Mouse (Mus musculus) midbrain, embryonic 12.5 days (tissue): ENCODE measurements around the gene Xbp1. TPM values are rescaled to one million over a fixed set of nuclear protein-coding genes. Genes with fewer than 3 reads are reported as not detected.
"Not testable (repeated sequence)": the region's sequence is repeated elsewhere in the genome, so short reads cannot be mapped to it uniquely, and the experiment has no call there.

ENCODE experiments used
- ATAC-seq: fragments of 200-750 bp; cut with Nextera tagmentation; 2 replicates; pipeline ENCODE4 v1.8.0; 2017; ENCODE audit warnings: low read depth, moderate TSS enrichment, moderate library complexity; ENCODE audit not compliant: low FRiP score
- H3K27ac ChIP-seq: fragments of 300-500 bp; sonication (generic); replicated peaks from 2 replicates; pipeline ENCODE4 v1.5.1; 2016; ENCODE audit warnings: mild to moderate bottlenecking
- H3K27me3 ChIP-seq: fragments of 300-500 bp; sonication (generic); 2 replicates; pipeline ENCODE4 v1.6.1; 2016; ENCODE audit warnings: mild to moderate bottlenecking
- H3K36me3 ChIP-seq: fragments of 300-500 bp; sonication (generic); 2 replicates; pipeline ENCODE4 v1.6.1; 2016
- H3K4me1 ChIP-seq: fragments of 300-500 bp; sonication (generic); 2 replicates; pipeline ENCODE4 v1.6.1; 2016
- H3K4me2 ChIP-seq: fragments of 300-500 bp; sonication (generic); replicated peaks from 2 replicates; pipeline ENCODE4 v1.6.1; 2016; ENCODE audit warnings: mild to moderate bottlenecking, moderate library complexity
- H3K4me3 ChIP-seq: fragments of 300-500 bp; sonication (generic); 2 replicates; pipeline ENCODE4 v1.5.1; 2016; ENCODE audit warnings: mild to moderate bottlenecking
- H3K9ac ChIP-seq: fragments of 300-500 bp; sonication (generic); replicated peaks from 2 replicates; pipeline ENCODE4 v1.6.1; 2016; ENCODE audit warnings: mild to moderate bottlenecking, moderate library complexity
- H3K9me3 ChIP-seq: fragments of 300-500 bp; sonication (generic); 2 replicates; pipeline ENCODE4 v1.6.1; 2016; ENCODE audit warnings: mild to moderate bottlenecking
- WGBS: fragments of 180-500 bp; shearing (Covaris S2); methylation state at CpG from one replicate; pipeline ENCODE4 v1.1.7; 2016; 5-methylcytosine and 5-hydroxymethylcytosine counted together
- polyA plus RNA-seq: library from polyadenylated mRNA; unstranded; fragments of >200 nt; fragmentation: Nextera tagmentation; extraction: Ambion mirVana; gene quantifications from 2 replicates; pipeline ENCODE4 v1.2.1, GENCODE M21; 2016

The Xbp1 gene
- polyA plus RNA-seq, 1 experiment from 2014 or later = 113 TPM

DNA sequence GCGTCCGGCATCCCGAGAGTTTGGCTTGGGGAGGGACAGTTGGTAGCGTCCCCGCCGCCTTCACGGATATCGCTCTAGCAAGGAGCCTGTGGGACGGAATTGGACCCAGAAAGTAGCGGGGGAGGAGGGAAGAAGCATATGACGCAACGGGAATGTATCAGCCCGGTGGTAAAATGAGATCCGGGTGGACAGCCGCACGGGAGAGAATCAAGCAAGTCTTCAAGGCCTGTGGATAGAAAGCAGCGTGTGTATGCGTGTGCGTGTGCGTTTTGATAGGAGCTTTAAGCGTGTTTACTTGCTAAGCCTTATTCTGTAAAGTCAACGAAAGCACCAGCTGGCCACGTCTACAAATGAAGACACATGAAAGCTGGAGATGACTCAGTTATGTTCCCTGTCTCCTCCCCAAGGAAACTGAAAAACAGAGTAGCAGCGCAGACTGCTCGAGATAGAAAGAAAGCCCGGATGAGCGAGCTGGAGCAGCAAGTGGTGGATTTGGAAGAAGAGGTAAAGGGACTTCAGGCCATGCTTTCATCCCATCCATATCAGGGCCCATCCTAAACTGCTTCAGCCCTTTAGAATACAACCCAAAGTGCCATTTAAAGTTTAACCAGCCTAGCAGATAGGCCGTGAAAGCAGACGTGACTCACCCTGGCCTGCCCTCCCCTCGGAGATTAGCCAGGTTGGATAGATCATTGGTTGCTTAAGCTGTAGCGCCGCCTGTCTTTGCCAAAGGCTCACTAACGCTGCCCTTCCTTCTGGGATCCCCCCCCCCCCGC is 1.2 kb downstream of the Xbp1 start:
- peak overlapping the region; percentile 99 for H3K4me3 ChIP-seq
- under 1% methylated on average over 34 of the region's 34 CpGs for WGBS
- peak overlapping the region; percentile 90 for H3K9ac ChIP-seq
- H3K27ac ChIP-seq = peak overlapping the region; percentile 90
- no peaks in the 10 kb centered on the region for H3K9me3 ChIP-seq
- H3K4me2 ChIP-seq = peak overlapping the region; percentile 75
- no peak for ATAC-seq
- peaks cover 20% of the 10 kb centered on the region for H3K4me1 ChIP-seq
- no peaks in the 10 kb centered on the region for H3K27me3 ChIP-seq
- H3K36me3 ChIP-seq = peaks cover 41% of the 10 kb centered on the region

- 92% methylated on average over 11 of the region's 11 CpGs for WGBS
- Histone ChIP-seq H3K27me3 (no peaks in the 10 kb centered on the region), H3K4me3 (no peak overlapping the region), H3K4me1 (peaks cover 20% of the 10 kb centered on the region), H3K9me3 (no peaks in the 10 kb centered on the region), H3K9ac (no peak overlapping the region), H3K36me3 (peaks cover 53% of the 10 kb centered on the region), H3K27ac (no peak overlapping the region), H3K4me2 (peak overlapping the region; percentile 75)
- no peak for ATAC-seq
These were observed 2.4 kb downstream of the Xbp1 start for GRCm38 (mm10) chr11:5522798-5523415.

DNA sequence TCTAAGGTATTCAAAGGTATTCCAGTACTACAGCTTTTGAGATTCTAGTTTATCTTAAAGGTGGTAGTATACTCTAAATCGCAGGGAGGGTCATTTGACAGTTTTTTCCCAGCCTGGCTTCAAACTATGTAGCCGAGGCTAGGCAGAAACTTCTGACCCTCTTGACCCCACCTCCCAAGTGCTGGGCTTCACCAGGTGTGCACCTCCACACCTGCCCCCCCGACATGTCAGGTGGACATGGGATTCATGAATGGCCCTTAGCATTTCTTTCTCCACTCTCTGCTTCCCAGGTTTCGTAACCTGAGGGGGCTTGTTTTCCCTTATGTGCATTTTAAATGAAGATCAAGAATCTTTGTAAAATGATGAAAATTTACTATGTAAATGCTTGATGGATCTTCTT is 5.0 kb downstream of the Xbp1 start:
- H3K36me3 ChIP-seq = peaks cover 78% of the 10 kb centered on the region
- no peaks in the 10 kb centered on the region for H3K27me3 ChIP-seq
- H3K27ac ChIP-seq = no peak overlapping the region
- WGBS = 86% methylated on average over 4 of the region's 4 CpGs
- no peaks in the 10 kb centered on the region for H3K9me3 ChIP-seq
- H3K4me1 ChIP-seq = peaks cover 20% of the 10 kb centered on the region
- no peak overlapping the region for H3K4me2 ChIP-seq
- H3K4me3 ChIP-seq = no peak overlapping the region
- no peak overlapping the region for H3K9ac ChIP-seq
- no peak for ATAC-seq

DNA sequence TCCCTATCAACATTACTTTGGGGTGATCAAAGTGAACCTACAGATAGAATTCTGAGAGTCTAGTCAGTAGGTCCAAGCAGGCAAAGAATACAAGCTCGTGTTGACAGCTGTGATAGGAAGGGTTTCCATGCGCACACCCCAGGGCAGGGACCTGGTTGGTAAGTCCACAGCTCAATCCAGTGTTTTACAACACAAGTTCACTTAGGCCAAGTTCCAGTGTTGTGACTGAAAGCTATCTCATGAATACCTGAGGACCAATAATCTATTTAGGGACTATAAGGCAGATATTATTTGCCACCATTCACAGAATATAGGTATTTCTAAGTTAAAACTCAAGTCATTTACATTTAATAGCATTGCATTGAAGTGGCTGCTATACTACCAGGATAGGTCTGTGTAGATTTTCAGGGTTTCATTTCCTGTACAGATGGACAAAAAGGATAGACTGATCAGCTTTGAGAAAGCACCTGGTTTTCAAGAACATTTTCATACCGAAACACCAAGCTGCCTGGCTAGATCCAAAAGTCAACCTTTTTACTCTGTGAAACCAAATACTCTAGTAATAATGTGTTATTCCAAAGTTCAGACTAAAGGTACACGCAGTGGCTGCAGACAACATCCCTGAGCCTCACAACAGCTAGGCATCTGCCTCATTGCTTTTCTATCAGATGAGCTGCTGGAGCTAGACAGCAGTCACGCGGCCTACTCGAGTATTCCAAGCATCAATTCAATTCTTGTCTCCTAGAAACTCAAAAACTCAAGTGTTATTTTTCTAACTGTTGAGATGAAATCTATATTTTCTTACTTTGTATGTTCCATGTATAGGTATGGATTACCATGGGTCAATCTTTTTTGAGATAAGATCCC is 6.3 kb downstream of the Xbp1 start:
- WGBS = 96% methylated on average over 7 of the region's 7 CpGs
- Histone ChIP-seq H3K27ac (no peak overlapping the region), H3K4me3 (no peak overlapping the region), H3K9ac (no peak overlapping the region), H3K4me2 (no peak overlapping the region), H3K36me3 (peaks cover 92% of the 10 kb centered on the region), H3K4me1 (peaks cover 18% of the 10 kb centered on the region), H3K9me3 (no peaks in the 10 kb centered on the region), H3K27me3 (no peaks in the 10 kb centered on the region)
- ATAC-seq = no peak

DNA sequence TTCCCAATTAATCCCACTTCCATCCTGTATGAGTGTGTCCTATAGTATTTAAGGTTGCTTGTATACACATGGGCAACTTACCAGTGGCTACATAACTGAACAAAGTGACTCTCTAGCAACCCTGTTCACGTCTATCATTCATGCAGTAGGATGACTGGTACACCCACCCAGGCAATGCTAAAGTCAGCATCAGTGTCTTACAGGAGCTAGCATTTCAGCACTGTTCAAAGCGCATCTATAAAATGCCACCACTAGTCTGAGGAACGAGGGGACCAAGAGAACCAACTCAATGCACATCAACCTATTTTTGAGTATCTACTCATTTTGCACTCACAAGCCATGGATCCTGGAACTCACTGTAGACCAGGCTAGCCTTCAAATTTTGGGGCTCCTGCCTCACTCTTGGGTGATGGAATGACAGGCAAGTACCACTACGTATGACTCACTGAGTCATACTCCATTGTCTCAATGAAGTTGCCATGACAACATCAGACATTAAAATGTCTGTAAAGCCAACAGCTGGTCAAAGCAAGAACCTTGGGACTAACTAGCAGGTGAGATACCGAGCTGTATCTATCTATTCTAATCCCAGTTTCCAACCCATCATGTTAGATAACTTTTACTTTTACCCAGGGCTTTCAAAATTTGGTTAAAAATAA is 7.5 kb downstream of the Xbp1 start:
- no peak for ATAC-seq
- H3K36me3 ChIP-seq = peaks cover 99% of the 10 kb centered on the region
- no peak overlapping the region for H3K27ac ChIP-seq
- H3K27me3 ChIP-seq = no peaks in the 10 kb centered on the region
- H3K4me1 ChIP-seq = peaks cover 6% of the 10 kb centered on the region
- H3K9me3 ChIP-seq = no peaks in the 10 kb centered on the region
- 83% methylated on average over 5 of the region's 5 CpGs for WGBS
- H3K4me3 ChIP-seq = no peak overlapping the region
- H3K9ac ChIP-seq = no peak overlapping the region
- H3K4me2 ChIP-seq = no peak overlapping the region

- Histone ChIP-seq H3K4me1 (no peaks in the 10 kb centered on the region), H3K9ac (no peak overlapping the region), H3K4me3 (no peak overlapping the region), H3K9me3 (no peaks in the 10 kb centered on the region), H3K27me3 (no peaks in the 10 kb centered on the region), H3K36me3 (peaks cover 99% of the 10 kb centered on the region), H3K27ac (no peak overlapping the region), H3K4me2 (no peak overlapping the region)
- ATAC-seq = no peak
- WGBS = 91% methylated on average over 5 of the region's 5 CpGs
These were observed 8.4 kb downstream of the Xbp1 start for GRCm38 (mm10) chr11:5528841-5529240.

DNA sequence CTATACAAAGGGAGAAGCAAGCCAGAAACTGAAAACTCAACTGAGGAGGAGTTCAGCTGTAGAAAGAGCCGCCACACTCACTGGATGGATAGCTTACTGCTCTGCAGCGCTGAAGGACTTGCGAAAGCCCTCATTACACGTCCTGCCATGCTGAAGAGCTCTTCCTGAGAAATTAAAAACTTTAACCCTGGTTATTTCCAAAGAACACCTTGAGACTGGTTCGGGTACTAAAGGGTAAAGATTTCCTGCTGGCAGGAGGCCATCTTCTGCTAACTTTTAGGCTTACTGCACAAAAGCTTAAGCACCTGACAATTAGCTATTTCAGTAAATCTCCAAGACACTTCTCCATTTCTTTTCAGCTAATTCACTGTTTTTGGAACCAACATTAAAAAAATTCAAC is 9.7 kb downstream of the Xbp1 start:
- ATAC-seq = no peak
- Histone ChIP-seq H3K27me3 (no peaks in the 10 kb centered on the region), H3K9ac (no peak overlapping the region), H3K9me3 (no peaks in the 10 kb centered on the region), H3K36me3 (peaks cover 99% of the 10 kb centered on the region), H3K4me3 (no peak overlapping the region), H3K27ac (no peak overlapping the region), H3K4me1 (no peaks in the 10 kb centered on the region), H3K4me2 (no peak overlapping the region)
- WGBS = 79% methylated on average over 5 of the region's 5 CpGs

DNA sequence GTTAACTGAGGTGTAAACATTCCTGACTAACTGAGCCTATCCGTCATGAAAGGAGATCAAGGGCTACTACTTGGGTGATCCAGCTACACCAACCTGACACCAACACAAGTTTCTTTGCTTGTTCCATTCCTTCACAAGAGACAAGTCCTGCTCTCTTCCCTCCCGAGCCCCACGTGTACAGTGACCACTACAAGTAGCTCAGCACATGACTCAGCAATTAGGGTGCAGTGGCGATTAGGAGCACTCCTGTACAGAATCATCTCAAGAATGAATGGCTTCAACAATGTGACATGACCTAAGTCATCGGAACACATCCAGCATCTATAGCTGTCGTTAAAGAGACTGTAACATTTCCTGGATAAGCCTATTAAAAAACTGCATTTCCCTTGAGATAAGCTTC is 10.3 kb downstream of the Xbp1 start:
- no peak for ATAC-seq
- Histone ChIP-seq H3K9me3 (no peaks in the 10 kb centered on the region), H3K36me3 (peaks cover 95% of the 10 kb centered on the region), H3K4me2 (no peak overlapping the region), H3K27me3 (no peaks in the 10 kb centered on the region), H3K27ac (no peak overlapping the region), H3K4me1 (no peaks in the 10 kb centered on the region), H3K9ac (no peak overlapping the region), H3K4me3 (no peak overlapping the region)
- 77% methylated on average over 6 of the region's 6 CpGs for WGBS

DNA sequence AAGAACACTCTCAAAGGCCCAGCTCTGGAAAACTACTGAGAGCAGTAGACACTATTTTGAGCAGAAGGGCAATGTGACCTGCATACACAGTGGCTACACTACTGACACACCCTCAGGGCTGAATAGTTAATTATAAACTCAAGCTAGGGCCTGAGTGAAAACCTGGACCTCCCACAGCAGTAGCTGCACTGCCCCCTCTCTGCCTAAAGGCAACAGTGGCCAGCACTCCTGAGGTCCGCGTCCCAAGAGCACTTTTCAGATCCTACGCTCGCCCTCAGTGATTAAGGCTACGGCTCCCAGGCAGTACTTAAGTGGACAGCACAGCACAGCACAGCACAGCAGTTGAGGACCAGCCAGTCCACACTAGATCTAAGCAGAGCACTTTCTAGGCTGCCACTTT is 12.6 kb downstream of the Xbp1 start:
- 83% methylated on average over 5 of the region's 5 CpGs for WGBS
- Histone ChIP-seq H3K4me3 (no peak overlapping the region), H3K9me3 (no peaks in the 10 kb centered on the region), H3K9ac (no peak overlapping the region), H3K4me1 (no peaks in the 10 kb centered on the region), H3K4me2 (no peak overlapping the region), H3K27me3 (no peaks in the 10 kb centered on the region), H3K27ac (no peak overlapping the region), H3K36me3 (peaks cover 78% of the 10 kb centered on the region)
- ATAC-seq = no peak

- H3K36me3 ChIP-seq = peaks cover 44% of the 10 kb centered on the region
- WGBS = 91% methylated on average over 4 of the region's 4 CpGs
- not testable (repeated sequence) for H3K9me3 ChIP-seq
These were observed 17.0 kb downstream of the Xbp1 start for GRCm38 (mm10) chr11:5537454-5537853.

GRCm38 (mm10) chr11:5540331-5540730 is 19.9 kb downstream of the Xbp1 start:
- Histone ChIP-seq H3K4me2 (peak overlapping the region; percentile 83), H3K36me3 (peaks cover 15% of the 10 kb centered on the region; the same call in 1 of the 2 replicates), H3K9ac (0 out of 2 replicates have a peak overlapping the region, but pooled peaks have one; percentile 76), H3K4me1 (peaks cover 14% of the 10 kb centered on the region), H3K9me3 (no peaks in the 10 kb centered on the region), H3K27me3 (no peaks in the 10 kb centered on the region), H3K27ac (no peak overlapping the region), H3K4me3 (peak overlapping the region; percentile 81; the same call in 1 of the 2 replicates)
- WGBS = 13% methylated on average over 4 of the region's 4 CpGs
- ATAC-seq = no peak

More at GRCm38 (mm10) chr11:5537454-5537853, 17.0 kb downstream of the Xbp1 start:
- not testable (repeated sequence) for H3K27me3 ChIP-seq, H3K27ac ChIP-seq, H3K9ac ChIP-seq, ATAC-seq, H3K4me3 ChIP-seq, H3K4me2 ChIP-seq
- peaks cover 14% of the 10 kb centered on the region for H3K4me1 ChIP-seq
